Mouse (Mus musculus) embryonic fibroblast, embryonic 13.5 days (primary cell): ENCODE results near the gene Srebf2.

Experiments
- CTCF ChIP-seq: IDR thresholded peaks from 2 replicates; pipeline ENCODE4 v1.5.1; 2011; ENCODE audit warnings: mild to moderate bottlenecking, control low read depth, low read length, moderate library complexity, borderline replicate concordance; ENCODE audit not compliant: insufficient read depth
- POLR2A ChIP-seq: IDR thresholded peaks from 2 replicates; pipeline ENCODE4 v1.6.1; 2011; ENCODE audit warnings: low read depth, mild to moderate bottlenecking, control low read depth, low read length, moderate library complexity

DNA sequence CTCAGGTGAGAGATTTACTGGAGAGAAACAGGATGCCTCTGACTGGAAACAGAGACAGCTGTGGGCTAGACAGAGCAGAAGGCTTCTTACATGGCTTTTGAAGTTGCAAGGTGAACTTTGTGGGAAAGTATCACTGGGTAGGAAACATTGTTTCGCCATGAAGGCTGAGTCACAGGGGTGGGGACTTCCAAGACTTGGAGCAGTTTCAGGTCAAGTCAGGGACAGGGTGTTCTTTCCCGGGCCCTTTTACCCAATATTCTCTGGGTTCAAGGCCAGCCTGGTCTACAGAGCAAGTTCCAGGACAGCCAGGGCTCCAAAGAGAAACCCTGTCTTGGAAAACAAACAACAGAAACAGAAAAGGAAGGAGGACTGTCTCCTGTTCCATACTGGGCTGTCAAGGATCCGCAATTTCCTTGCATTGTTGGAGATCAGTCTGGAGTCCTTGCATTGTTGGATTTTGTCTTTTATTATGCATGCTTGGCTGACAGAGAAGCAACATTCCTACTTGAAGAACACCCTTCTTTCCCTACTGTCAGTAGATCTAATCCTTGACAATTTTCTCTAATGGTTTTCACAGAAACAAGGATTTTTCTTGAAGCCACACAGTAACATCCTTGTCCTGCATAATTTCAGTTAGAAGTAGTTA is 100.3 kb downstream of the Srebf2 start:
- TF ChIP-seq CTCF, result no peak
- TF ChIP-seq POLR2A, result no peak
